ENCODE assay signal across 9 mouse cellular contexts in the genomic region with DNA sequence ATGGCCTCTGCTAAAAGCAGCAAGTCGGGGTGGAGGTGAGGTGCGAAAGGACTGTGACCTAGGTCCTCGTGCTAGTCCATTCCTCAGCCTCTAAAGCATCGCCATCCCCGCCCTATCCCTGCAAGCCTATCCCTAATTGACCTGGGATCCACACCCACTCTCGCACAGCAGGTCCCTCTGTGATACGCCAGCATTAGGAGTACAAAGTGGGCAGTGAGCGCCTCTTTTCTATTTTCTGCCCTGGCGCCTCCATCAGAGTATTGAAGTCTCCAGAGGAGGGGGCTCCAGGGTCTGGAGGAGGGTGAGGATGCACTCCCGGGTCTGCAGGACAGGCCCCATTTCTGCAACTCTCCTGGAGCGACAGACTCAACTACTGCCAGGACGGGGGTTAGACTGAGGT. TPM values are rescaled to one million over a fixed set of nuclear protein-coding genes. Genes with fewer than 3 reads are reported as not detected.
A peak's percentile ranks its signal among the peaks of the same experiment; 100 is the strongest.
DNase-seq lines count a peak whose midpoint lies in the region; ATAC-seq and TF ChIP-seq lines count a peak whose summit lies in the region.
"Had no signal": no experiment of that assay in that cellular context is flagged by ENCODE, and none has a peak within 500 bp of the region (broad histone marks: within the 10 kb centered on the region; RNA-seq: fewer than 3 reads in every experiment).

No protein-coding gene starts in this region.

- H3K4me1 ChIP-seq in kidney, embryonic 15.5 days: peaks cover 50% of the 10 kb centered on the region
- H3K4me1 ChIP-seq in kidney, adult 2 months (ENCODE audit: control insufficient read depth, insufficient read depth, low read length): peaks cover 7% of the 10 kb centered on the region; the same call in 1 of the 2 replicates
- H3K4me1 ChIP-seq in embryonic facial prominence, embryonic 10.5 days: peaks cover 68% of the 10 kb centered on the region
- H3K4me1 ChIP-seq in intestine, embryonic 14.5 days (replicated peaks; ENCODE audit: control insufficient read depth, insufficient read depth, low read length): peaks cover 15% of the 10 kb centered on the region
- H3K4me1 ChIP-seq in midbrain, postnatal 0 days (ENCODE audit: insufficient read depth, low read length): peaks cover 17% of the 10 kb centered on the region

- no peak for TF ChIP-seq CTCF in kidney, adult 2 months (conservative IDR thresholded peaks at IDR 0.05; ENCODE audit: insufficient read depth, insufficient read length, low read depth, low read length)
- TF ChIP-seq CTCF in midbrain, postnatal 0 days (IDR thresholded peaks at IDR 0.05): no peak

- no peaks in the 10 kb centered on the region for H3K9me3 ChIP-seq in kidney, embryonic 15.5 days (replicated peaks)
- no peaks in the 10 kb centered on the region for H3K9me3 ChIP-seq in embryonic facial prominence, embryonic 10.5 days
- no peaks in the 10 kb centered on the region for H3K9me3 ChIP-seq in intestine, embryonic 14.5 days (ENCODE audit: control insufficient read depth, low read length)
- no peaks in the 10 kb centered on the region for H3K9me3 ChIP-seq in midbrain, postnatal 0 days (ENCODE audit: low read length)

- H3K27ac ChIP-seq in kidney, embryonic 15.5 days: no peak overlapping the region
- H3K27ac ChIP-seq in kidney, adult 2 months (ENCODE audit: insufficient read depth, low read depth, low read length): no peak overlapping the region
- 0 out of 2 replicates have a peak overlapping the region, but pooled peaks have one; percentile 41 for H3K27ac ChIP-seq in embryonic facial prominence, embryonic 10.5 days (replicated peaks)
- H3K27ac ChIP-seq in intestine, embryonic 14.5 days (ENCODE audit: low read depth): no peak overlapping the region
- 0 out of 2 replicates have a peak overlapping the region, but pooled peaks have one; percentile 49 for H3K27ac ChIP-seq in midbrain, postnatal 0 days (ENCODE audit: low read depth, low read length)

- DNase-seq in kidney, adult 2 months: no peak
- no peak for DNase-seq in embryonic facial prominence, embryonic 10.5 days (ENCODE audit: low spot score)
- DNase-seq in intestine, embryonic 14.5 days (ENCODE audit: low spot score): no peak
- DNase-seq in midbrain, postnatal 0 days (ENCODE audit: low spot score): no peak
- DNase-seq in urinary bladder, postnatal 10 days (ENCODE audit: low spot score): no peak
- DNase-seq in thymus, postnatal 14 days: no peak
- DNase-seq in adrenal gland, postnatal 10 days: no peak

- TF ChIP-seq POLR2A in kidney, adult 2 months (IDR thresholded peaks at IDR 0.05; ENCODE audit: low read depth, low read length): no peak

- H3K4me2 ChIP-seq in kidney, embryonic 15.5 days: peak overlapping the region; percentile 97
- peak overlapping the region; percentile 66 for H3K4me2 ChIP-seq in intestine, embryonic 14.5 days (ENCODE audit: low read length)
- H3K4me2 ChIP-seq in midbrain, postnatal 0 days (ENCODE audit: low read depth, low read length, poor library complexity, severe bottlenecking): peak overlapping the region; percentile 91

- 4% methylated on average over 12 of the region's 12 CpGs for WGBS in kidney, embryonic 15.5 days
- 20% methylated on average over 12 of the region's 12 CpGs for WGBS in kidney, adult 2 months
- 10% methylated on average over 12 of the region's 12 CpGs for WGBS in embryonic facial prominence, embryonic 10.5 days
- 12% methylated on average over 12 of the region's 12 CpGs for WGBS in intestine, embryonic 14.5 days
- 14% methylated on average over 12 of the region's 12 CpGs for WGBS in midbrain, postnatal 0 days

- peak overlapping the region; percentile 56 for H3K4me3 ChIP-seq in kidney, embryonic 15.5 days (replicated peaks)
- no peak overlapping the region for H3K4me3 ChIP-seq in kidney, adult 2 months (ENCODE audit: insufficient read depth, low read depth, low read length)
- peak overlapping the region; percentile 77 for H3K4me3 ChIP-seq in embryonic facial prominence, embryonic 10.5 days
- H3K4me3 ChIP-seq in intestine, embryonic 14.5 days (ENCODE audit: low read depth, low read length): no peak overlapping the region; the same call in 1 of the 2 replicates
- peak overlapping the region; percentile 70 for H3K4me3 ChIP-seq in midbrain, postnatal 0 days (ENCODE audit: low read depth, low read length)

- H3K9ac ChIP-seq in kidney, embryonic 15.5 days: no peak overlapping the region
- no peak overlapping the region for H3K9ac ChIP-seq in intestine, embryonic 14.5 days (ENCODE audit: low read length)
- peak overlapping the region; percentile 25 for H3K9ac ChIP-seq in midbrain, postnatal 0 days (replicated peaks; ENCODE audit: low read length, poor library complexity, severe bottlenecking)

- peaks cover 91% of the 10 kb centered on the region for H3K27me3 ChIP-seq in kidney, embryonic 15.5 days
- no peaks in the 10 kb centered on the region for H3K27me3 ChIP-seq in kidney, adult 2 months (replicated peaks; ENCODE audit: control insufficient read depth, insufficient read depth, low read length)
- peaks cover 80% of the 10 kb centered on the region for H3K27me3 ChIP-seq in embryonic facial prominence, embryonic 10.5 days (replicated peaks; ENCODE audit: low read depth, poor library complexity, severe bottlenecking)
- peaks cover 82% of the 10 kb centered on the region for H3K27me3 ChIP-seq in intestine, embryonic 14.5 days (replicated peaks; ENCODE audit: control insufficient read depth, insufficient read depth, low read length)
- no peaks in the 10 kb centered on the region for H3K27me3 ChIP-seq in midbrain, postnatal 0 days (ENCODE audit: insufficient read depth, low read length)

- no peak for ATAC-seq in kidney, embryonic 15.5 days (replicated peaks; ENCODE audit: low FRiP score)
- ATAC-seq in intestine, embryonic 14.5 days (replicated peaks; ENCODE audit: low FRiP score, low TSS enrichment, low read depth): no peak
- no peak for ATAC-seq in midbrain, postnatal 0 days (ENCODE audit: low FRiP score)

- H3K36me3 ChIP-seq in kidney, embryonic 15.5 days: no peaks in the 10 kb centered on the region
- H3K36me3 ChIP-seq in kidney, adult 2 months (ENCODE audit: control insufficient read depth, insufficient read depth, low read length): no peaks in the 10 kb centered on the region
- H3K36me3 ChIP-seq in embryonic facial prominence, embryonic 10.5 days (replicated peaks): no peaks in the 10 kb centered on the region
- no peaks in the 10 kb centered on the region for H3K36me3 ChIP-seq in intestine, embryonic 14.5 days (ENCODE audit: control insufficient read depth, insufficient read depth, low read length)
- no peaks in the 10 kb centered on the region for H3K36me3 ChIP-seq in midbrain, postnatal 0 days (ENCODE audit: insufficient read depth, low read length)

RNA-seq across cellular contexts. Expression of a gene that starts 2.1 kb away (rescaled TPM):
- 0.17 and 0.30 TPM in 2 replicates for polyA plus RNA-seq in kidney, embryonic 15.5 days (2015; fragmentation: Nextera tagmentation; extraction: Ambion mirVana)
- polyA plus RNA-seq in kidney, adult 2 months (2012; rRNA removed): 19.1 and 20.6 TPM in 2 replicates
- 0.44 and 0.63 TPM in 2 replicates for polyA plus RNA-seq in embryonic facial prominence, embryonic 10.5 days (2016; fragmentation: Nextera tagmentation; extraction: Ambion mirVana)
- polyA plus RNA-seq in intestine, embryonic 14.5 days (2014; fragmentation: Nextera tagmentation; extraction: Ambion mirVana): 0.19 and 0.26 TPM in 2 replicates
- total RNA-seq in midbrain, postnatal 0 days (2014; rRNA removed): 17.2 and 25.4 TPM in 2 replicates
- 6.2 and 6.6 TPM in 2 replicates for polyA plus RNA-seq in midbrain, postnatal 0 days (2015; fragmentation: Nextera tagmentation; extraction: Ambion mirVana)
- 1 to 10 TPM; 4.7 to 4.8 TPM for total RNA-seq in adrenal gland, postnatal 10 days (2021)

RNA-seq across cellular contexts. Expression of a gene that starts 16.2 kb away (rescaled TPM):
- 30.3 and 33.2 TPM in 2 replicates for polyA plus RNA-seq in kidney, embryonic 15.5 days (2015; fragmentation: Nextera tagmentation; extraction: Ambion mirVana)
- 4,402 and 6,941 TPM in 2 replicates for polyA plus RNA-seq in kidney, adult 2 months (2012; rRNA removed)
- polyA plus RNA-seq in embryonic facial prominence, embryonic 10.5 days (2016; fragmentation: Nextera tagmentation; extraction: Ambion mirVana): 0.78 and 0.88 TPM in 2 replicates
- 1.6 and 1.7 TPM in 2 replicates for polyA plus RNA-seq in intestine, embryonic 14.5 days (2014; fragmentation: Nextera tagmentation; extraction: Ambion mirVana)
- total RNA-seq in midbrain, postnatal 0 days (2014; rRNA removed): not detected in 2 replicates
- 0.79 and 0.82 TPM in 2 replicates for polyA plus RNA-seq in midbrain, postnatal 0 days (2015; fragmentation: Nextera tagmentation; extraction: Ambion mirVana)
- total RNA-seq in adrenal gland, postnatal 10 days (2021): 1 to 10 TPM; 3.2 to 3.9 TPM
- total RNA-seq: left cerebral cortex, postnatal 14 days had no signal

RNA-seq across cellular contexts. Expression of a gene that starts 34.6 kb away (rescaled TPM):
- 74.6 and 76.8 TPM in 2 replicates for polyA plus RNA-seq in kidney, embryonic 15.5 days (2015; fragmentation: Nextera tagmentation; extraction: Ambion mirVana)
- polyA plus RNA-seq in kidney, adult 2 months (2012; rRNA removed): 136 and 159 TPM in 2 replicates
- 75.0 and 77.6 TPM in 2 replicates for polyA plus RNA-seq in embryonic facial prominence, embryonic 10.5 days (2016; fragmentation: Nextera tagmentation; extraction: Ambion mirVana)
- polyA plus RNA-seq in intestine, embryonic 14.5 days (2014; fragmentation: Nextera tagmentation; extraction: Ambion mirVana): 69.4 and 70.6 TPM in 2 replicates
- total RNA-seq in midbrain, postnatal 0 days (2014; rRNA removed): 46.8 and 47.7 TPM in 2 replicates
- 41.2 and 48.0 TPM in 2 replicates for polyA plus RNA-seq in midbrain, postnatal 0 days (2015; fragmentation: Nextera tagmentation; extraction: Ambion mirVana)
- 10 to 100 TPM; 90.7 to 91.0 TPM for total RNA-seq in adrenal gland, postnatal 10 days (2021)

RNA-seq across cellular contexts. Expression of a gene that starts 39.7 kb away (rescaled TPM):
- 95.4 and 101 TPM in 2 replicates for polyA plus RNA-seq in kidney, embryonic 15.5 days (2015; fragmentation: Nextera tagmentation; extraction: Ambion mirVana)
- polyA plus RNA-seq in kidney, adult 2 months (2012; rRNA removed): 12.7 and 14.2 TPM in 2 replicates
- 164 and 171 TPM in 2 replicates for polyA plus RNA-seq in embryonic facial prominence, embryonic 10.5 days (2016; fragmentation: Nextera tagmentation; extraction: Ambion mirVana)
- 74.7 and 75.2 TPM in 2 replicates for polyA plus RNA-seq in intestine, embryonic 14.5 days (2014; fragmentation: Nextera tagmentation; extraction: Ambion mirVana)
- 12.9 and 17.5 TPM in 2 replicates for total RNA-seq in midbrain, postnatal 0 days (2014; rRNA removed)
- polyA plus RNA-seq in midbrain, postnatal 0 days (2015; fragmentation: Nextera tagmentation; extraction: Ambion mirVana): 8.8 and 9.6 TPM in 2 replicates
- 10 to 100 TPM; 20.6 to 30.7 TPM for total RNA-seq in adrenal gland, postnatal 10 days (2021)

RNA-seq across cellular contexts. Expression of a gene that starts 56.5 kb away (rescaled TPM):
- polyA plus RNA-seq in kidney, embryonic 15.5 days (2015; fragmentation: Nextera tagmentation; extraction: Ambion mirVana): 0.16 TPM in 1 of 2 replicates, not detected in the other
- 0.88 and 8.3 TPM in 2 replicates for polyA plus RNA-seq in kidney, adult 2 months (2012; rRNA removed)
- polyA plus RNA-seq in embryonic facial prominence, embryonic 10.5 days (2016; fragmentation: Nextera tagmentation; extraction: Ambion mirVana): not detected in 2 replicates
- 0.12 and 0.20 TPM in 2 replicates for polyA plus RNA-seq in intestine, embryonic 14.5 days (2014; fragmentation: Nextera tagmentation; extraction: Ambion mirVana)
- total RNA-seq in midbrain, postnatal 0 days (2014; rRNA removed): 0.19 TPM in 1 of 2 replicates, not detected in the other
- polyA plus RNA-seq in midbrain, postnatal 0 days (2015; fragmentation: Nextera tagmentation; extraction: Ambion mirVana): 0.14 TPM in 1 of 2 replicates, not detected in the other
- 1 to 10 TPM; 6.5 to 7.3 TPM for total RNA-seq in adrenal gland, postnatal 10 days (2021)

Comparison
In these comparisons a context has a peak if more than half of its experiments do, and no peak if none do; other contexts are left out.
1. H3K4me3 ChIP-seq: peak in kidney, embryonic 15.5 days (single experiment), embryonic facial prominence, embryonic 10.5 days (single experiment) and midbrain, postnatal 0 days (single experiment); none in kidney, adult 2 months (single experiment) and intestine, embryonic 14.5 days (single experiment).
2. RNA of a gene that starts 16.2 kb away (polyA plus RNA-seq): 4,402 to 6,941 TPM in kidney, adult 2 months; 30.3 to 33.2 TPM in kidney, embryonic 15.5 days, 1.6 to 1.7 TPM in intestine, embryonic 14.5 days, 0.78 to 0.88 TPM in embryonic facial prominence, embryonic 10.5 days and 0.79 to 0.82 TPM in midbrain, postnatal 0 days; every median in the first group is over 100 times any median in the second.
3. H3K27ac ChIP-seq: peak in embryonic facial prominence, embryonic 10.5 days (single experiment) and midbrain, postnatal 0 days (single experiment); none in kidney, embryonic 15.5 days (single experiment), kidney, adult 2 months (single experiment) and intestine, embryonic 14.5 days (single experiment).
4. Peak in every context shown above with its lines, with median percentiles within 50 percentile points of each other: H3K4me2 ChIP-seq.